ENCODE assay signal across 9 mouse cellular contexts in genomic region chr17:12204246-12204645, GRCm38 (mm10).
DNase-seq lines count a peak whose midpoint lies in the region; ATAC-seq and TF ChIP-seq lines count a peak whose summit lies in the region.
"Had no signal": no experiment of that assay in that cellular context is flagged by ENCODE, and none has a peak within 500 bp of the region (broad histone marks: within the 10 kb centered on the region; RNA-seq: fewer than 3 reads in every experiment).

No protein-coding gene starts in this region.

- H3K27ac ChIP-seq in forebrain, embryonic 12.5 days, result peak overlapping the region; percentile 65
- no peak overlapping the region; the same call in none of the 2 replicates for H3K27ac ChIP-seq in forebrain, embryonic 14.5 days (ENCODE audit: low read depth, low read length)
- peak overlapping the region; percentile 43; the same call in 1 of the 2 replicates for H3K27ac ChIP-seq in spleen, adult 2 months (ENCODE audit: insufficient read depth, low read length)
- peak overlapping the region; percentile 33; the same call in 1 of the 2 replicates for H3K27ac ChIP-seq in intestine, embryonic 15.5 days
- H3K27ac ChIP-seq in stomach, embryonic 15.5 days, result peak overlapping the region; percentile 82

- no peaks in the 10 kb centered on the region for H3K27me3 ChIP-seq in forebrain, embryonic 12.5 days
- H3K27me3 ChIP-seq in forebrain, embryonic 14.5 days (replicated peaks; ENCODE audit: control insufficient read depth, insufficient read depth, low read length), result no peaks in the 10 kb centered on the region
- H3K27me3 ChIP-seq in spleen, adult 2 months (ENCODE audit: control insufficient read depth, insufficient read depth, low read length), result no peaks in the 10 kb centered on the region
- no peaks in the 10 kb centered on the region for H3K27me3 ChIP-seq in intestine, embryonic 15.5 days (replicated peaks)
- H3K27me3 ChIP-seq in stomach, embryonic 15.5 days (replicated peaks), result no peaks in the 10 kb centered on the region

- H3K4me3 ChIP-seq in forebrain, embryonic 12.5 days (replicated peaks), result no peak overlapping the region
- no peak overlapping the region for H3K4me3 ChIP-seq in forebrain, embryonic 14.5 days (ENCODE audit: low read depth, low read length)
- no peak overlapping the region for H3K4me3 ChIP-seq in spleen, adult 2 months (ENCODE audit: extremely low read depth, insufficient read depth, insufficient read length)
- H3K4me3 ChIP-seq in intestine, embryonic 15.5 days (replicated peaks), result no peak overlapping the region
- no peak overlapping the region for H3K4me3 ChIP-seq in stomach, embryonic 15.5 days (replicated peaks)

- WGBS in forebrain, embryonic 12.5 days, result 75% methylated on average over 3 of the region's 3 CpGs
- 74% methylated on average over 3 of the region's 3 CpGs for WGBS in forebrain, embryonic 14.5 days
- 73% methylated on average over 3 of the region's 3 CpGs for WGBS in spleen, adult 2 months
- WGBS in intestine, embryonic 15.5 days, result 62% methylated on average over 3 of the region's 3 CpGs
- 56% methylated on average over 3 of the region's 3 CpGs for WGBS in stomach, embryonic 15.5 days

- intact Hi-C loops in heart, postnatal 14 days (cut with DNase I), result no loop called here

- H3K9ac ChIP-seq in forebrain, embryonic 12.5 days, result no peak overlapping the region
- H3K9ac ChIP-seq in forebrain, embryonic 14.5 days (ENCODE audit: low read length), result no peak overlapping the region
- H3K9ac ChIP-seq in intestine, embryonic 15.5 days, result no peak overlapping the region
- H3K9ac ChIP-seq in stomach, embryonic 15.5 days, result no peak overlapping the region

- no peak for DNase-seq in forebrain, embryonic 14.5 days (ENCODE audit: low spot score)
- no peak for DNase-seq in spleen, adult 2 months (ENCODE audit: low read depth in 1 of 2, low spot score in 2 of 2)
- DNase-seq in spleen, adult 18-20 months, result no peak
- DNase-seq in heart, postnatal 14 days, result no peak
- DNase-seq: right cerebral cortex, postnatal 14 days had no signal

- H3K4me1 ChIP-seq in forebrain, embryonic 12.5 days, result peaks cover 38% of the 10 kb centered on the region
- peaks cover 35% of the 10 kb centered on the region for H3K4me1 ChIP-seq in forebrain, embryonic 14.5 days (ENCODE audit: control insufficient read depth, insufficient read depth, low read length)
- H3K4me1 ChIP-seq in spleen, adult 2 months (ENCODE audit: control insufficient read depth, insufficient read depth, insufficient read length), result peaks cover 8% of the 10 kb centered on the region; the same call in 1 of the 2 replicates
- H3K4me1 ChIP-seq in intestine, embryonic 15.5 days (replicated peaks), result peaks cover 37% of the 10 kb centered on the region
- peaks cover 37% of the 10 kb centered on the region for H3K4me1 ChIP-seq in stomach, embryonic 15.5 days

- H3K36me3 ChIP-seq in forebrain, embryonic 12.5 days (replicated peaks), result peaks cover 4% of the 10 kb centered on the region; the same call in 1 of the 2 replicates
- no peaks in the 10 kb centered on the region for H3K36me3 ChIP-seq in forebrain, embryonic 14.5 days (ENCODE audit: control insufficient read depth, insufficient read depth, low read length)
- H3K36me3 ChIP-seq in spleen, adult 2 months (ENCODE audit: control insufficient read depth, insufficient read depth, low read length), result no peaks in the 10 kb centered on the region
- no peaks in the 10 kb centered on the region for H3K36me3 ChIP-seq in intestine, embryonic 15.5 days
- no peaks in the 10 kb centered on the region for H3K36me3 ChIP-seq in stomach, embryonic 15.5 days

- no peak for TF ChIP-seq CTCF in spleen, adult 2 months (IDR thresholded peaks at IDR 0.05; ENCODE audit: extremely low read depth, insufficient read depth, insufficient read length, insufficient replicate concordance)

- no peak for TF ChIP-seq POLR2A in spleen, adult 2 months (IDR thresholded peaks at IDR 0.05; ENCODE audit: low read depth, low read length)

- no peak overlapping the region for H3K4me2 ChIP-seq in forebrain, embryonic 12.5 days
- no peak overlapping the region for H3K4me2 ChIP-seq in forebrain, embryonic 14.5 days (ENCODE audit: low read length)
- no peak overlapping the region for H3K4me2 ChIP-seq in intestine, embryonic 15.5 days (replicated peaks)
- H3K4me2 ChIP-seq in stomach, embryonic 15.5 days, result no peak overlapping the region

- H3K9me3 ChIP-seq in forebrain, embryonic 12.5 days, result no peaks in the 10 kb centered on the region
- H3K9me3 ChIP-seq in forebrain, embryonic 14.5 days (replicated peaks; ENCODE audit: control insufficient read depth, low read length), result no peaks in the 10 kb centered on the region
- H3K9me3 ChIP-seq in intestine, embryonic 15.5 days, result no peaks in the 10 kb centered on the region
- H3K9me3 ChIP-seq in stomach, embryonic 15.5 days, result no peaks in the 10 kb centered on the region

- ATAC-seq in forebrain, embryonic 12.5 days (ENCODE audit: low FRiP score), result no peak
- ATAC-seq in forebrain, embryonic 14.5 days, result no peak
- no peak for ATAC-seq in intestine, embryonic 15.5 days
- ATAC-seq in stomach, embryonic 15.5 days (ENCODE audit: insufficient read depth, low FRiP score, low read depth), result no peak
- no peak for ATAC-seq in monocyte, adult 5-6 weeks (replicated peaks; ENCODE audit: insufficient number of reproducible peaks, low FRiP score, low TSS enrichment, poor library complexity, severe bottlenecking)
